Mouse (Mus musculus) hindbrain, postnatal 0 days (tissue): ENCODE results near the gene Scfd2. TPM values are rescaled to one million over a fixed set of nuclear protein-coding genes. Genes with fewer than 3 reads are reported as not detected.

Experiments used
- ATAC-seq: fragments of 200-750 bp; cut with Nextera tagmentation; 2 replicates; pipeline ENCODE4 v1.8.0; 2017; ENCODE audit warnings: mild to moderate bottlenecking, moderate TSS enrichment, moderate library complexity
- DNase-seq: peaks from one replicate; pipeline ENCODE4 v3.0.0-alpha.2; 2015; ENCODE audit warnings: low spot score
- H3K27ac ChIP-seq: fragments of 300-500 bp; sonication (generic); 2 replicates; pipeline ENCODE4 v1.5.1; 2014; ENCODE audit warnings: mild to moderate bottlenecking
- H3K27me3 ChIP-seq: fragments of 300-500 bp; sonication (generic); 2 replicates; pipeline ENCODE4 v1.6.1; 2014; ENCODE audit warnings: low read length, mixed read lengths; ENCODE audit not compliant: insufficient read depth
- H3K36me3 ChIP-seq: fragments of 300-500 bp; sonication (generic); 2 replicates; pipeline ENCODE4 v1.6.1; 2014; ENCODE audit warnings: low read length, mixed read lengths; ENCODE audit not compliant: insufficient read depth
- H3K4me1 ChIP-seq: fragments of 300-500 bp; sonication (generic); 2 replicates; pipeline ENCODE4 v1.6.1; 2014; ENCODE audit warnings: antibody characterized with exemption, low read length, mixed read lengths; ENCODE audit not compliant: insufficient read depth
- H3K4me2 ChIP-seq: fragments of 300-500 bp; sonication (generic); 2 replicates; pipeline ENCODE4 v1.6.1; 2014; ENCODE audit warnings: low read depth, mild to moderate bottlenecking, low read length, moderate library complexity, mixed read lengths
- H3K4me3 ChIP-seq: fragments of 300-500 bp; sonication (generic); 2 replicates; pipeline ENCODE4 v1.5.1; 2014; ENCODE audit warnings: low read length
- H3K9ac ChIP-seq: fragments of 300-500 bp; sonication (generic); replicated peaks from 2 replicates; pipeline ENCODE4 v1.6.1; 2014; ENCODE audit warnings: mild to moderate bottlenecking, low read length, moderate library complexity, mixed read lengths
- H3K9me3 ChIP-seq: fragments of 300-500 bp; sonication (generic); 2 replicates; pipeline ENCODE4 v1.6.1; 2016; ENCODE audit warnings: low read length, mixed read lengths
- CTCF ChIP-seq: IDR thresholded peaks from 2 replicates; pipeline ENCODE4 v1.5.1; 2016; ENCODE audit warnings: antibody characterized with exemption, control low read depth, low read depth
- WGBS: fragments of 180-500 bp; shearing (Covaris S2); extraction: QIAGEN DNeasy Blood & Tissue Kit; methylation state at CpG from one replicate; pipeline ENCODE4 v1.1.7; 2014; 5-methylcytosine and 5-hydroxymethylcytosine counted together
- polyA plus RNA-seq: library from polyadenylated mRNA; unstranded; fragments of >200 nt; fragmentation: Nextera tagmentation; extraction: Ambion mirVana; gene quantifications from 2 replicates; pipeline ENCODE4 v1.2.1, GENCODE M21; 2015
- total RNA-seq: library from RNA; depleted of rRNA; stranded (reverse); fragments of >200 nt; gene quantifications from 2 replicates; pipeline ENCODE4 v1.2.3, GENCODE M21; 2014

Gene Scfd2
- total and polyA plus RNA-seq, 2 experiments from 2014 or later, result 18.9 to 35.1 TPM

GRCm38 (mm10) chr5:74215125-74215524, 316.4 kb downstream of the Scfd2 start:
- no peak for TF ChIP-seq CTCF
- Histone ChIP-seq H3K36me3 (no peaks in the 10 kb centered on the region), H3K4me1 (0 out of 2 replicates have a peak, but pooled peaks cover 3% of the 10 kb centered on the region), H3K27ac (no peak overlapping the region), H3K9ac (no peak overlapping the region), H3K27me3 (no peaks in the 10 kb centered on the region), H3K9me3 (no peaks in the 10 kb centered on the region), H3K4me2 (no peak overlapping the region), H3K4me3 (no peak overlapping the region)
- DNase-seq (no peak), ATAC-seq (peak; percentile 44)
- WGBS, result 24% methylated on average over 4 of the region's 4 CpGs

DNA sequence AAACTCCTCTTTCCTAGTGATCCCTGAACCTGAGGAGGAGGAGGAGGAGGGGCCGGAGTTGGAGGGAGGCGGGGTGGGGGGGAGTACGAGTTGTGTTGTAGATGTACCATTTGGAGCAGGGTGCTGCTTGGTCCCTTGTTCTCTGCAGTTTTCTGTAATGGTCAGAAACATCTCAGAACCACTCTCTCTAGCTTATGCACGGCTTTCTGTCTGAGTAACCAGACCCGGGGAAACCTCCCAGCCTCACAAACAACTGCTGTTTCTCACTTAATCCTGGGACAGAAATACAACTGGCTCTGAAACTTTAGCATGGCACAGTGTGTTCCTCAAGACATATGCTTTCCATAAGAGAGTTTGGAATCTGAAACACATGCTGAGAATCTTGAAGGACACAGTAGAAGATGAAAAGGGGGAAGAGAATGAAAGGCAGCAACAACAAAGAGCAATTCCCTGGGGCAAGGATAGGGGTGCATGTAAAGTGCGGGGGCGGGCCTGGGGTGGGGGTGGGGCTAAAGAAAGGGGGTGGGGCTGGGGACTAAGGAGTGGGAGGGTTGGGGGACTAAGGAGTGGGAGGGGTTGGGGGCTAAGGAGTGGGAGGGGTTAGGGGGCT, 317.0 kb downstream of the Scfd2 start:
- Histone ChIP-seq H3K9ac (no peak overlapping the region), H3K9me3 (no peaks in the 10 kb centered on the region), H3K4me3 (no peak overlapping the region), H3K4me1 (0 out of 2 replicates have a peak, but pooled peaks cover 3% of the 10 kb centered on the region), H3K27me3 (no peaks in the 10 kb centered on the region), H3K4me2 (no peak overlapping the region), H3K36me3 (no peaks in the 10 kb centered on the region), H3K27ac (peak overlapping the region; percentile 45)
- WGBS, result 13% methylated on average over 7 of the region's 7 CpGs
- ATAC-seq, result peak; percentile 46
- DNase-seq, result no peak
- no peak for TF ChIP-seq CTCF

DNA sequence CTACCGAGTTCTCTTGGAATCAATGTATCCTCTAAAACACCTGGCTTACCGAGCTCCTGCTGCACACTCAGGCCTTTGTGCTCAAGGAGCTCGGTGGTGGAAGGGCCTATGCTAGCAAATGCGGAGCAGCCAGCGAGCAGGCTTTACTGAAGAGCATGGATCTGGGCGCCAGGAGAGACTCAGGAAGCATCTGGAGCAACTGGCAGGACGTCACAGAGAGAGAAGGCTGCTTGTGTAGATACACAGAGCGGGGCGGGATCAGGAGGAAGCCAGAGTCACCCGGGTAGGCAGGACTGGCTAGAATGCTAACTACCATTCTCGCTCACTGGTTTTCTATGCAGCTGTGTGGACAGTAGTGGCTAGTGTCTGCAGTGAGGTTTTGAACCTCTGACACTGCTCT, 320.2 kb downstream of the Scfd2 start:
- TF ChIP-seq CTCF, result no peak
- H3K9me3 ChIP-seq, result no peaks in the 10 kb centered on the region
- H3K4me2 ChIP-seq, result no peak overlapping the region
- H3K9ac ChIP-seq, result no peak overlapping the region
- no peak overlapping the region for H3K27ac ChIP-seq
- 0 out of 2 replicates have a peak, but pooled peaks cover 3% of the 10 kb centered on the region for H3K4me1 ChIP-seq
- ATAC-seq, result no peak
- DNase-seq, result no peak
- H3K4me3 ChIP-seq, result no peak overlapping the region
- H3K27me3 ChIP-seq, result no peaks in the 10 kb centered on the region
- H3K36me3 ChIP-seq, result no peaks in the 10 kb centered on the region
- 76% methylated on average over 11 of the region's 11 CpGs for WGBS

DNA sequence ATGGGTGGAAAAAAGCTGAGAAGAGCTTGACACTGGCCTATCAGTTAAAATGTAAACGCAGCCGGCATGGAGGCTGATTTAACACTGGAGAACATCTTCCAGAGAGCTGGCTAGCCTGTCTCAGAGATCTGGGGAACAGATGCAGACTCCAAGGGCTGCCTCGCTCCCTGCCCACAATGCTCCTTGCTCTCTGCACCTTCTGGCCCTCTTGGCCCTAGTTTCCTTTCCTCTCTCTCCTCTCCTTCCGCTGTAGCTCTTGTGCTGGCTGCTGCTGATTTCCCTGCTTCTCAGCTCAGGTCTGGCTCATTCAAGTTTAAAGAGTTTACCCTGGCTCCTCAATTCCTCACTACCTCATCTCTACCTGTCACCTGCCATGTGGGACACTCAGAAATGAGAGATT, 321.9 kb downstream of the Scfd2 start:
- Histone ChIP-seq H3K4me1 (no peaks in the 10 kb centered on the region), H3K4me2 (no peak overlapping the region), H3K27ac (no peak overlapping the region), H3K27me3 (no peaks in the 10 kb centered on the region), H3K9me3 (no peaks in the 10 kb centered on the region), H3K36me3 (no peaks in the 10 kb centered on the region), H3K9ac (no peak overlapping the region), H3K4me3 (no peak overlapping the region)
- no peak for TF ChIP-seq CTCF
- WGBS, result 69% methylated on average over 4 of the region's 4 CpGs
- ATAC-seq (no peak), DNase-seq (no peak)

DNA sequence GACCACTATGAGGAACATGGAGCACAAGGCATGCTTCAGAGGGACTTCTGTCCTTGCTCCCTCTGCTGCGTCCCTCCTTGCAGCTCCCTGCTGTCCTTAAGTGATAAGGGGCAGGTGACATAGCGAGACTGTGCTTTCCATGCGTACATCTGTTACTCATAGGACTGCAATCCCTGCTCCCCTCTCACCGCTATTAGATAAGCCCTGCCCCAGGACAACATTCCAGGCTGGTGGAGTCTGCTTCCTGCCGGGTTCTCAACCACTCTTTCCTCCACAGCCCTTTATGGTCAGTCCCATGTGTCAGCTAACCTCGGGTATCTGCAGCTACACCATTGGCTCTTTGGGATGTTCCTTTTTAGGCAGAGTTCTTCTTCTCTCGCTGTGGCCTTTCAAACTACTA, 323.1 kb downstream of the Scfd2 start:
- TF ChIP-seq CTCF, result no peak
- ATAC-seq (no peak), DNase-seq (no peak)
- Histone ChIP-seq H3K27me3 (no peaks in the 10 kb centered on the region), H3K27ac (no peak overlapping the region), H3K9me3 (no peaks in the 10 kb centered on the region), H3K4me2 (no peak overlapping the region), H3K9ac (no peak overlapping the region), H3K36me3 (no peaks in the 10 kb centered on the region), H3K4me3 (no peak overlapping the region), H3K4me1 (no peaks in the 10 kb centered on the region)
- WGBS, result 81% methylated on average over 7 of the region's 7 CpGs

DNA sequence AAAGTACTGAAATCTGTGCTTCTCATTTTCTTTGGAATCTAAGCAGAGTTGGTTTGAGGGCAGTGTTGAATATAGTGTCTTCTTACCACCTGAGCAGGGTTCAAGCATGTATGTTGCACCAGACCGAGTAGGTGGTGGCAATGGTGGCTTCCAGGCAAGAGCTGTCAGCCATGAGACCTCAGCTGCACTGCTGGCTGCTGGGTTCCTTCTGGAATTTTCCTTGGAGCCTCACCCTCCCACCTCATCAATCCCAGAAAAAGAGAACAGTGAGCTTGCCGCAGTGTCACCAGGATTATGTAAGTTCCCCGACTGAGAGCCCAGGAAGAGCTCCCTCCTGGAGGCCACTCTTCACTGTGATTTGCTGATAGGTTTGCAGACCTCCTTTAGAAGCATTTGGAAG, 324.4 kb downstream of the Scfd2 start:
- 70% methylated on average over 3 of the region's 3 CpGs for WGBS
- H3K4me1 ChIP-seq, result no peaks in the 10 kb centered on the region
- no peak for TF ChIP-seq CTCF
- H3K9me3 ChIP-seq, result no peaks in the 10 kb centered on the region
- no peak overlapping the region for H3K4me3 ChIP-seq
- no peak overlapping the region for H3K9ac ChIP-seq
- DNase-seq (no peak), ATAC-seq (no peak)
- no peaks in the 10 kb centered on the region for H3K36me3 ChIP-seq
- no peak overlapping the region for H3K4me2 ChIP-seq
- H3K27ac ChIP-seq, result no peak overlapping the region
- H3K27me3 ChIP-seq, result no peaks in the 10 kb centered on the region

DNA sequence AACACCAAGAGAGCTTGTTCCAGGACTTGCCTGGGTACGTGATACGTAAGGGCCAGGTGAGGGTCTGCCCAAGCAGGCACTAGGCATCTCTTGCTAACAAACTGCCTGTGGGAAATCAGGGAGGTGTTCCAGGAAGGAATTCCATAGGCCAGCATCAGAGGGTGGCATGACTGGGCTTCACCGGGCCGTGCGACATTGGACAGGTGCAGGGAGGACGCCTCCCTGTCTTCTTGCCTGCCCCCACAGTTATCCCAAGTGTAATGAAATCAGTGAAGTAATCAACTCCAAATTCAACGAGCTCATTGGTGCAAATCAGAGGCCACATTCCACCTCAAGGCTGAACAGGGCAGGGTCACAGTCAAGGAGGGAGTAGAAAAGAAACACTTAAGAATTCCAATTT, 324.9 kb downstream of the Scfd2 start:
- ATAC-seq (no peak), DNase-seq (no peak)
- WGBS, result 94% methylated on average over 7 of the region's 7 CpGs
- H3K4me3 ChIP-seq, result no peak overlapping the region
- H3K36me3 ChIP-seq, result no peaks in the 10 kb centered on the region
- no peak overlapping the region for H3K27ac ChIP-seq
- H3K4me1 ChIP-seq, result no peaks in the 10 kb centered on the region
- no peak overlapping the region for H3K4me2 ChIP-seq
- no peak overlapping the region for H3K9ac ChIP-seq
- no peaks in the 10 kb centered on the region for H3K9me3 ChIP-seq
- H3K27me3 ChIP-seq, result no peaks in the 10 kb centered on the region
- TF ChIP-seq CTCF, result no peak
